Mouse (Mus musculus): ENCODE measurements around the gene Ppp2r5b. TPM values are rescaled to one million over a fixed set of nuclear protein-coding genes. Genes with fewer than 3 reads are reported as not detected.
A peak's percentile ranks its signal among the peaks of the same experiment; 100 is the strongest.

Gene Ppp2r5b
- 15.6 to 22.7 TPM (median 18.0 TPM) in 3 replicates for total RNA-seq (2017)

DNA sequence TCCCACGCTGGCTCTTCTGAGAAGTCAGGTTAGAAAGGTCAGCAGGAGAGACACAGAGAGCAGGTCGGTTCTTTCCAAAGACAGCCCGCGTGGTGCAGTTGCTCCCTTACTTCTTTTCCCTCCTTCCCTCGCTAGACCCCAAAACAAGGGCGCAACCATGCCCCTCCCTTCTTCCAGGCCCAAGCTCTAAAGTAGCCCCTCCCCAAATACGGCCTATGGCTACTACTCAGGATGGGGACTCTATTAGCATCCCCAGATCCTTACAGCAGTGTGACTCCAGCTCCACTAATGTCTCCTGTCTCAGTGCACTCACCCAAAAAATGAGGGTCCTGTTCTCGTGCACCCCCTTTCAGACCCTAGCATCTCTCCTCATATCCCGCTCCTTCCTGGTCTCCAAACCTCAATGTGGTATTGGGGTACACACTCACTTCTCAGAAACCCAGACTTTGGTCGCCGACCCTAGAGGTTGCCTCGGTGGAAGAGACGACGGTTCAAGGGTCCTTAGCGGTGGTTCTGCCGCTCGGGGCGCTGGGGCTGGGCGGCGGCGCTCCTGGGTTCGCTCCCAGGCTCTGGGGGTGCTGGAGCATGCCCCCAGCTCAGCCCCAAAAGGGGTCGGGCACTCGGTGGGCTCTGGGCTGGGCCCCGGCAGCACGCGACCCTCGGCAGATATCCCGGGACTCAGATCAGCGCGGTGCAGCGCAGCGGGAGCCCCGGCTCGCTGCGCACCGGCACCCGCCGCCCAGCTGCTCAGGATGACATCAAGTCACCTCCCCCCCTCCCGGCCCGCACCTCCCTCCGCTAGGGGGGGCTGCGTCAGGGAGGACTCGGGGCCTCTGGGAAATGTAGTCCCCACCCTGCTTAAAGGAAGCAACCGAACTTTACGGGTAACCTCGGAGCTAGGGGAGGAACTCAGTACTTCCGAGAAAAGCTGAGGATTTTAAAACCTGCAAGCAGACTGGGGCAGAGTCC lies at the start of gene Ppp2r5b:
Gene Ppp2r5b (minus strand): TSS at position 789 of the 969 bp plus-strand sequence.
- ATAC-seq (replicated peaks; ENCODE audit: insufficient number of reproducible peaks, low FRiP score, low TSS enrichment, poor library complexity, severe bottlenecking), result peak; percentile 76

DNA sequence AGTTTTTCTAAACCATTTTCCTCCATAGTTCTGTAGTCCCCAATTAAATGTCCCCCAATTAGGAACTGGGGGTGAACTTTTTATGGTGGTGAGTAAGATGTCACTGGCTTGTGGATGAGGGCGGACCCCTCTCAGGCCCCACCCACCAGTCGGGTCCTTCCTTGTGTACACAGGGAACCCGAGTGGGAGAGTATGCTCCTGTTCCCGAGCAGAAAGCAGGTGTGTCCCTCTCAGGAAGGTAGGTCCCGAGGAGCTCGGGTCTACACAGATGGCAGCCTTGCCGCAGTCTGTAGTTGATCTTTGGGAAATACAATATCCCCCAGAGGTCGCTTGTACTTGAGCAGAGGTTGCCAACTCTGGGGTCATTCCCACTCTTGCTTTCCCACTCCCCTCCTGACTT lies 49.6 kb upstream of the Ppp2r5b start:
- no peak for ATAC-seq (replicated peaks; ENCODE audit: insufficient number of reproducible peaks, low FRiP score, low TSS enrichment, poor library complexity, severe bottlenecking)

DNA sequence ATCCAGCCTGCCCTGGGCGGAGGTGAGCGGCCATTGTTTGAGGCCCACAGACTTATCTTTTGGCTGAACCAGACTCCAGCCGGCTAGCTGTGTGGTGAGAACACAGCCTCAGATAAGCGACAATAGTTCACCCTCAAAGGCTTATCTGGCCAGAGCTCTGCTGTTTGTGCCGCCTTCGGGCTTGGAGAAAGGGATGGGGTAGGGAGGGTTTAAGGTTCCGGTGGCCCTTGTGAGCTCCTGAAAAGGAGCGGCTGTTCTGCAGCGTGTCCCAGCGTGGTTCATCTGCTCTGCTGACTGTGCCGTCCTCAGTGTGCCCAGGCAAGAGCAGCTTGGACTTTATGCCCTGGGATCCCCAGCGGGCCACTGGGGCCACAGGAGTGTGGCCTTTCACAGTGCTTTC lies 48.8 kb upstream of the Ppp2r5b start:
- ATAC-seq (replicated peaks; ENCODE audit: insufficient number of reproducible peaks, low FRiP score, low TSS enrichment, poor library complexity, severe bottlenecking), result no peak

DNA sequence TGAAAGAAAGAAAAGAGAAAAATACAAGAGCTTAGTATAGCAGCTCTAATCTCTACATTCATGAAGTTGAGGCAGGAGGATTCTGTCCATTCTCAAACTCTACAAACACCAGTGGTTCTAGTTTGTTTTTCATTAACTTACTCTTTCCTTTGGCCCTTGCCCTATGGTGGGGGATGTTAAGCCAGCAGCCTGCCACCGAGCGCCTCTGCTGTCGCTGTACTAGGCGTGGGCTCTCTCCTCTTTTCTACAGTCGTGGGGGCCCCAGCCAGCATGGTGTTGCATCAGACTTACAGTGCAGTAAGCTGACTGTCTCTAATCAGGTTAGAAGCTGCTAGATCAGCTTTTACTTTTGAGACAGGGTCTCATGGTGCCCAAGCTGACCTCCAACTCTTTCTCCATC lies 47.3 kb upstream of the Ppp2r5b start:
- no peak for ATAC-seq (replicated peaks; ENCODE audit: insufficient number of reproducible peaks, low FRiP score, low TSS enrichment, poor library complexity, severe bottlenecking)

DNA sequence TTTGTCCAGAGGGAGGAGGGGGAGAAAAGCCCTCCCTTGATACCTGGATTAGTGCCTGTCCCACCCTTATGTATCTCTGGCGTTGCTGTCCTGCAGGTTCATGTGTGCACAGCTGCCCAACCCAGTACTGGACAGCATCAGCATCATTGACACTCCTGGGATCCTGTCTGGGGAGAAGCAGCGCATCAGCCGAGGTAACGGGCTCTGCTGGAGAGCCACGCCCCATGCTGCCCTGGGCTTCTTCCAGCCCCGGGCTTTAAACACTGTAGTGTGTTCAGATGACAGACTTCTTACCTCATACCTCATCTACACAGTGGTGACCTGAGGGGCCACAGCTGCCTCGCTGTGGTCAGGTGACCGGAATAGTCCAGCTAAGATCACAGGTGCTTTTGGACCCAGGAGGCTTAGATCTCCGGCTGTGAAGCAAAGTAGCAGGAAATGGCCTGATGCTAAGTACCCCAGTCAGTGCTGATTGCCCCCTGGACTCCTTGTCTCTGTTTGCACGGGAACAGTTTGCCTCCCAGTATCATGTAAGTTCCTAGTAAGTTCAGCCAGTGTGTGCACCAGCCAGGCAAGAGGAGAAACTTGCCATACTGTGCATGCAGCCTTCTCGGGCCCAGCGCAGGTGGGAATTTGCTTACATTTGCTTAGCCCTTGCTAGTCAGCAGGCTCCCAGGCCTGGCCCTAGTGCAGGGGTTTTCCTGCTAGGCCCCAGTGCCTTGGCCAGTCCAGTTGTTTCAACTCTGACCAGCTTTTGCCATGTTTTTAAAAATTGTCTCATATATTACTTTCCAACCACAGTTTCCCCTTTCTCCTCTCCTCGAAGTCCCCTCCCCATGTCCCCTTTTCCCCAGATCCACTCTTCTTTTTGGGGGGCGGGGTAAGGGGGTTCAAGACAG lies 45.7 kb upstream of the Ppp2r5b start:
- ATAC-seq (replicated peaks; ENCODE audit: insufficient number of reproducible peaks, low FRiP score, low TSS enrichment, poor library complexity, severe bottlenecking), result no peak

DNA sequence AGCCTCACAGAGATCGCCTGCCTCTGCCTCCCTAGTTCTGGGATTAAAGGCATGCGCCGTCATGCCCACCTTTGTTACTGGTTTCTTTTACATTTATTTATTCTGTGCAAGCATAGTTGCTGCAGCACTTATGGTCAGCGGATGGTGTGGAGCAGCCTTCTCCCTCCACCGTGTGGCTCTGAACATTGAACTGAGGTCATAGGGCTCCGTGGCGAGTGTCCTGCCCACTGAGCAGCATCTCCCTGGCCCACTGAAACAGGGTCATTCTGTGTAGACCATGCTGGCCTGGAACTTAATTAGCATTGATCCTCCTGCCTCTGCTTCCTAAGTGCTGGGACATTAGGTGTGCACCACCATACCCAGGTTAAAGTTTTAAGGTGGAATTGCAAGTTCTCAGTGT lies 44.9 kb upstream of the Ppp2r5b start:
- ATAC-seq (replicated peaks; ENCODE audit: insufficient number of reproducible peaks, low FRiP score, low TSS enrichment, poor library complexity, severe bottlenecking), result no peak

DNA sequence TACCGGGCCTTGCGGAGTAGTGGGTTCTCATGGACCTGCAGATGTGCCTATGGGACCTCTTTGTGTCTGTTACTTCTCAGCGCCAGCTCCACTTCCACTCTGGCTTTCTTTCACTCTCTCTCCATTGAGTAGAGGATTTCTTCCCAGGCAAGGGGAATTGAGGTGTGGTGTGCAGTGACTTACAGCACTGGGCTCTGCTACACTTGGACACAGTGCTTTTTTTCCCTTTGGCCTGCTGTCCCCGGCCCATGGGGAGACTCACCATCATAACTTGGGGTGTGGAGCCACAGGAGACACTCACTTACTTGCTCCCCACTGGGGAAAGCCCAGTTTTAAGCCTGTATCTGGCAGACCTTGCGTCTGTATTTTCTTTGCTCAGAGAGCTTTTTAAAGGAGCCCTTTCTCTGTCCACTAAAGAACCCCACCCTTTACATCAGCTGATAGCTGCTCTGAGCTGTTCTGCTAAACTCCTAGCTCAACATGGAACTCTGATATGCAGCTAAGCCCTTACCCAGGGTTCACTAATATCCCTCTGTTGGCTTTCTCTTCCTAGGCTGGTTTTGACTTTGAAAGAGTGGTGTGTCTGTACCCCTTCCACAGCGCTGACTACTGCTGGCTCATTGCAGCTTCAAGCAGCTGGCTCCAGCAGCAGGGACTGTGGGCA lies 43.9 kb upstream of the Ppp2r5b start:
- ATAC-seq (replicated peaks; ENCODE audit: insufficient number of reproducible peaks, low FRiP score, low TSS enrichment, poor library complexity, severe bottlenecking), result no peak

DNA sequence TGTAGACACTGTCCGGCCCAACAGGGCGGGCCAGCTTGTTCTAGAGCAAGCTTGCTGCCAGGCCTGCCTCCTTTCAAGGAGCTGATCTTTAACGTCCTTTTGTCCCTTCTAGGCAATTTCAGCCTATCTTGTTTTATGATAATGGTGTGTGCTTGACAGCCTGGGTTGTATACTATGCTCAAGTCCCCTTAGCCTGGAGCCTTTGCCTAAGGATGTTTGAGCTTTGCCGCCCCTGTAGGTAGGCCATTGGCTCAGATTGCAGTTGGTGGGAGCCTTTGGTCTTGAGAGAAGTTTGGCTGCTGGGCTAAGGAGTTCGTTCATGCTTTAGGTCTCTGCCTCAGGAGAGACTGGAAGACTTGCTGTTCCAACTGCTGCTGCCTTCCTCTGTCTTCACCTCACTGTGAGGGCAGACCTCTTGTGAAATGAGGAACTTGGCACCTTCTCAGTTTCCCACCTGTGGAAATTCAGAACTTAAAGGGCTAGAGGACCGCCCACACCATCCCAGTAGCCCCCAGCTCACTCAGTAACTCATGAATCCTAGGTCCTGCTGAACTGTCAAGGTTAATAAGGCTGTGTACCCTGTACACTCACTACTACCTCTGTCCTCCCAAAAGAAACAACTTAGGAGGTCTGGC lies 42.9 kb upstream of the Ppp2r5b start:
- no peak for ATAC-seq (replicated peaks; ENCODE audit: insufficient number of reproducible peaks, low FRiP score, low TSS enrichment, poor library complexity, severe bottlenecking)

DNA sequence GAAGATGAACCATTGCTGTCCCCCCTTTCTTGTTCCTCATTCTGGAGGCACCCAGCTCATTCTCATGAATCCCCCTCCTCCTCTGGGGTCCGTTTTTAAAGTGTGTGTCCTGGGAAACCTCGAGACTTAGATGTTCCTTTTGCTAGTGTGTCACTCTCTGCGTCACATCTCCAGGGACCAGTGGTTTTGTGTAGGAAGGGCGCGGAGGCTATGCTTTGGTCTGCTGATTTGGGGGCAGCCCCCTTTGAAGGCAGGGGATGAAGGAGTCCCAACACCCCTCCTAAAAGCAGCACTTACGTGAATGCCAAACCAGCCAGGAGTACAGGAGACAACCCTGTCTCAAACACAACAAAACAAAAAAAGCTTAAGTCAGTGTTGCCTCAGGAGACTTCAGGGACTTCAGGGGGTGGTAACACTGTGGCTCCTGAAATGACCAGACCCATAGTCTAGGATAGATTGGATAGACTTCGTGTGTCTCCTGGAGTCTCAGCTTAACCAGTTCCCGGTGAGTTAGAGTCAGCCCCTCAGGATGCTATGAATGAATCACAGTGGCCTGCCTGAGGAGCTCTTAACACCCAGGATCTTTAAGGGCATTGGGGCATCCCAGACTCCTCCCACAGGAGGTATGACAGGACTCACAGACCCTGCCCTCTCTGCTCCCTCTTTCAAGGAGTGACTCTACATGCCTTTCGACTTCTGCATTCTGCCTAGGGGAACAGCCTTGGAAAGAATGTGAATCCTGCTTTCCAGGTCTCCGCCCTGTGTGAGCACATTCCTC lies 42.2 kb upstream of the Ppp2r5b start:
- peak; percentile 41 for ATAC-seq (replicated peaks; ENCODE audit: insufficient number of reproducible peaks, low FRiP score, low TSS enrichment, poor library complexity, severe bottlenecking)

DNA sequence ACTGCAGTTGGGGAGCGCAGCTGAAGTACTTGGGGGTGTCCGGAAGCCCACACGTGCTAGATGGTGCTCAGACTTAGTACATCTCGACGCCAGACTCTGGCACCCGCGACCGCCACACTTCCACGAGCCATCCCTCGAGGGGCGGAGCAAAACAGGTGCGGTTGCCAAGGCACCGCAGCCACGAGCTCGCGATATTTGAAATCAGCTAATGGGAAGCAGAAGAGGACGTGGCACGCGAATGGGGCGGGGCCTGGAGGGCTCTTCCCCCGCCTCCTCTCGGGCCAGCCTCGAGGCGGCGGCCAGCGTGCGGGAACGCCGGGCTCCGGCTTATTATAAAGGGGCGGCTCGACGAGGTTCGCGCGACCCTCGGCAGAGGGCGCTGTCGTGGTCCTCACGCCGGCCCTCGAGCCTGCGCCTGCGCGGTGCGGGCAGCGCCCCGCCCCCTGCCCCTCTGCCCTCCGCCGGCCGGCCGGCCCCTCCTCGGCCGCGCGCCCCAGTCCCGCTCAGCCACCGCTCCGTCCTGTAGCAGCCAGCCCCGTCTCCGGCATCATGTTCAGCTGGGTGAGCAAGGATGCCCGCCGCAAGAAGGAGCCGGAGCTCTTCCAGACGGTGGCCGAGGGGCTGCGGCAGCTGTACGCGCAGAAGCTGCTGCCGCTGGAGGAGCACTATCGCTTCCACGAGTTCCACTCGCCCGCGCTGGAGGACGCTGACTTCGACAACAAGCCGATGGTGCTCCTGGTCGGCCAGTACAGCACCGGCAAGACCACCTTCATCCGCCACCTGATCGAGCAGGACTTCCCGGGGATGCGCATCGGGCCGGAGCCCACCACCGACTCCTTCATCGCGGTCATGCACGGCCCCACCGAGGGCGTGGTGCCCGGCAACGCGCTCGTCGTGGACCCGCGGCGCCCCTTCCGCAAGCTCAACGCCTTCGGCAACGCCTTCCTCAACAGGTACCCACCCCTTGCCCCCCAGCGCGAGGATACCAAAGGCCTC lies 41.1 kb upstream of the Ppp2r5b start, which contains the start of gene Ehd1:
Gene Ehd1 (plus strand): TSS at position 300 of the 996 bp plus-strand sequence.
- peak; percentile 77 for ATAC-seq (replicated peaks; ENCODE audit: insufficient number of reproducible peaks, low FRiP score, low TSS enrichment, poor library complexity, severe bottlenecking)

DNA sequence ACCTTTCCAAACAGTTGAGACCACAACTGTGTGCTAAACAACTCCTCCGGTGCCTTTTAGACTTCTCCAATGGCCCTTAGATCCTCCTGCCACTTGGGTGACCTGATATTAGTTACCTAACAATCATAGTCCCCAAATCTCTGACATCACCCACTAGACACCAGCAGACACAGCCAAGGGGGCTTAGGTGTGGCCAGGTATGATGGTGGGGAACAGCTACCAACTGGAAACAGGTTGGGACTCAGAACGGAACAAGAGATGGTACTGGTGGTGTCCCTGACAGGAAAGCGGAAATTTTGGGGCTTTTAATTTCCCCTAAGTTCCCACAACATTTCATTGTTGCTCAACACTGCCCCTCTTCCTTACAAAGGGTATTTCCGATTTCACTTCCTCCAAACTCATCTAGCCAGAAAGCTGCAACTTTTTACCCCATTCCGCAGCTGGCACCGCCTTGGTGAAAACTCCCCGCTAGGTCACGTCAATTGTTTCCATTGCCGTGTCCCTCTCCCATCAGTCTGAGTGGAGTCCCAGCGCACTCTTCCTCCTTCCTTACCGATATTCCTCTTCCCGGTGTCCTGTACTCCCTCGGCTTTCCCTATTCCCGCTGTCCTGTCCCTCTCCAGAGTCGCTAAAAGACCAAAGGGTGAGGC lies 40.2 kb upstream of the Ppp2r5b start:
- ATAC-seq (replicated peaks; ENCODE audit: insufficient number of reproducible peaks, low FRiP score, low TSS enrichment, poor library complexity, severe bottlenecking), result peak; percentile 45

DNA sequence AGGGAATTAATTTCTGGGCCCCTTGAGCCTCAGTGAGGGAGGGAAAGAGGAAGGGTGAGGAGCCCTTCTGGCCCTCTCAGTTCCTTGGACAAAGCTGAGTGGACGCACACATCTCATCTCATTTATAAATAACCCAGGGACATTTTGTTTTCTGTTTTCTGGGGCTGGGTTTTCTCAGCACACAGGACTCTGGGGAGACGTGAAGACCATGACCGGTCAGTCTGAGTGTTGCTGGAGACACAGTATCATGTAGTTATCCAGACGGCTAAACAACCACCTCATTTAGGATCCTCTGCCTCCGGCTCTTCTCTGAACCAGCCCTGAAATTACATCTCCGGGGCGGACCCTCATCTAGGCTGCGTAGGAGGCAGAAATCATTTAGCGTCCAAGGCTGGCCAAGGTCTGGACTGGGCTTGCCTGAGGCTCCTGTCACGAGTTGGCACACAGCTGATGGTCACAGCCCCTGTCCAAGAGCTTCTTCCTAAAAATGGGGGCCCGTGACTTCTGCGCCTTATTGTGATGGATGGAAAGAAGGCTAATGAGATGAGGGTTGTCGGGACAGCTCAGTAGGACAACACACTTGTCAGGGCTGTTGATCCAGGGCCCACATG lies 38.4 kb upstream of the Ppp2r5b start:
- no peak for ATAC-seq (replicated peaks; ENCODE audit: insufficient number of reproducible peaks, low FRiP score, low TSS enrichment, poor library complexity, severe bottlenecking)

DNA sequence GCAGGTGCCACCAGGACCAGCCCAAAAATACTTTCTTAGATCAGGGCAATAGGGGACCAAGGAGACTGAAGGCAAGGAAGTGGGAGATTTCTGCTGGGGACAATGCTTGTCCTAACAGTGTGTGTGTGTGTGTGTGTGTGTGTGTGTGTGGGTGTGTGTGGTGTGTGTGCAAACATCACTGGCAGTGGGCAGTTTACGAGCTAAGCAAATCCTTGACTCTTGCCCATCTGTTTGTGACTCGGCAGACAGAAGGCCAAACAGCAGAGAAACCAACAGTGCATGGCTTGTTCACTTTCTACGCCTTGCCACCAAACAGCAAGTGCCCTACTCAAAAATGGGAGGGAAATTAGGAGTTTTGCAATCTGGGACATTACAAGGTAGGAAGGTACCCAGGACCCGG lies 37.9 kb upstream of the Ppp2r5b start:
- no peak for ATAC-seq (replicated peaks; ENCODE audit: insufficient number of reproducible peaks, low FRiP score, low TSS enrichment, poor library complexity, severe bottlenecking)

DNA sequence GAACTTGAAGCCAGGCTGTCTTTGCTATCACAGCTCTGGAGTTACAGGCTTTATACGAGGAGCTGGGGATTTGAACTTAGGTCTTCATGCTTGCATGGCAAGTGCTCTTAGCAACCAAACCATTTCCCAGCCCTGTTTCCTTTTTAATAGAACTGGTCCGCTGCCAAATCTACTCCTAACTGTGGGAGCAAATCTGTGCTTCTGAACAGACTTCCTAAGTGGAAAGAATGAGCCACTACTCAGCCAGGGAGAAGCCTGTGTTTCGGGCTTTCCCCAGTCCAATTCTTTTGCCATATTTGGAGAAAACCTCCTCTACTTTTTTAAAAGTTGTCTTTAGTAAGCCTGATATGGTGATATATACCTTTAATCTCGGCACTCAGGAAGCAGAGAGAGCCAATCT lies 37.1 kb upstream of the Ppp2r5b start:
- no peak for ATAC-seq (replicated peaks; ENCODE audit: insufficient number of reproducible peaks, low FRiP score, low TSS enrichment, poor library complexity, severe bottlenecking)

DNA sequence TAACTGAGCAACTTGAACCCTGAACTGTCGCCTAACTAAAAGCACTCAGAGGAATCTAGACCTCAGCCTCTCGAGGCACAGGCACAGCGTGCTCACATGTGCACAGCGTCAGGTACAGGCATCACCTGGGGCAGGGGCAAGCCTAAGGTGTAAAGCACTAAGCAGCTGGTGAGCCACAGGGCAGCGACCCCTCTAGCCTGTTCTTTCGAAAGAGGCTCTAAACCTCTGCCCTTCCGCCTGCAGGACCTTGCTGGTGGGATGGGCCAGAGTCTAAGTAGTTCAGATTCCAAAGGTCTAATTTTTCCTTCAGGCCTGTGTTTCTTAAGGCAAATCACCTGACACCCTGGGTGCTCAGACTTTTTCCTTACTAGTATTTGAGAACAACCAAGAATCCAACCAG lies 36.4 kb upstream of the Ppp2r5b start:
- ATAC-seq (replicated peaks; ENCODE audit: insufficient number of reproducible peaks, low FRiP score, low TSS enrichment, poor library complexity, severe bottlenecking), result no peak

DNA sequence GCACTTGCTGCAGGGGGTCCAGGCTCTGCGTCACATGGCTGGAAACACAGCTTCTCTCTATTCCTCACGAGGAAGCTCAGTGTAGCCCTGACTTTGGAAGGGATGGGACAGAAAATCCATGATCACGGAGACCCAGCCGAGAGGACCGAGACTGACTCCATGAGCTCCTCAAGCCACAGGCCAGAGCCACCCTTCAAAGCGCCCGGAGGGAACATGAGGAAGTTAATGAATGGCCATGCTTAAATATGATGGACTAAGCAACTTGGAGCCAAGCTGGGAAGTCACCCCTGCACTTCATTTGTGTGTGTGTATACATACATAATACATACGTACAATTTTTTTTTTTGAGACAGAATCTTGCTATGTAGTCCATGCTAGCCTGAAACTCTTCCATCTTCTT lies 35.5 kb upstream of the Ppp2r5b start:
- ATAC-seq (replicated peaks; ENCODE audit: insufficient number of reproducible peaks, low FRiP score, low TSS enrichment, poor library complexity, severe bottlenecking), result no peak
